Mouse (Mus musculus): ENCODE data around the gene Dscaml1. TPM values are rescaled to one million over a fixed set of nuclear protein-coding genes. Genes with fewer than 3 reads are reported as not detected.

Dscaml1 gene
- polyA plus RNA-seq, 1 experiment from 2014 or later = 0.06 TPM

- no peaks in the 10 kb centered on the region for H3K4me1 ChIP-seq (ENCODE audit: control insufficient read depth, insufficient read depth, low read length)
- no peak overlapping the region for H3K9ac ChIP-seq (replicated peaks; ENCODE audit: low read depth, low read length)
- ATAC-seq (ENCODE audit: insufficient number of reproducible peaks, insufficient read depth, low FRiP score, low read depth) = no peak
- no peaks in the 10 kb centered on the region for H3K27me3 ChIP-seq (ENCODE audit: control insufficient read depth, insufficient read depth, low read length)
- no peak overlapping the region for H3K4me2 ChIP-seq (replicated peaks; ENCODE audit: low read depth, low read length)
- no peaks in the 10 kb centered on the region for H3K36me3 ChIP-seq (ENCODE audit: control insufficient read depth, insufficient read depth, low read length)
- H3K27ac ChIP-seq (ENCODE audit: low read length) = no peak overlapping the region
- WGBS = 86% methylated on average over 7 of the region's 7 CpGs
- no peaks in the 10 kb centered on the region for H3K9me3 ChIP-seq (ENCODE audit: control insufficient read depth, low read depth, low read length)
- H3K4me3 ChIP-seq (ENCODE audit: low read depth, low read length) = no peak overlapping the region
Measured at GRCm38 (mm10) chr9:45587704-45588103, 161.3 kb downstream of the Dscaml1 start.

DNA sequence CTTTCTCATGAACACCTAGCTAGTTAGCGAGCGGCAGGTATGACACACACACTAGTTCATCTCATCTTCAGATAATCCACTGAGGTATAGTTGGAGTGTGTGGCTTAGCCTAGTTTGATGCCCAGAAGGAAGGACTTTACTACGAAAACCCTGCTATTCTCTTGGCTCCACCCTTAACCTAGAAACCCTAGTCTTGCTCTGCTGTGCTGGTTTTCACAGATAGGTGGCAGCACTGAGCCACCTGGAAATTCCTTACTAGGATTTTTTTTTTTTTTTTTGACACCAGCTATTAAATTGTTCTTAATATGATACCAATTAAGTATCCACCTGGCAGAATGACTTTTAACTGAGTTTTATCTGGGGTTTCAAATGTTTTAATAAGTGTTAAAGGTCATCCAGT, 163.4 kb downstream of the Dscaml1 start:
- Histone ChIP-seq H3K27ac (ENCODE audit: low read length) (no peak overlapping the region), H3K4me3 (ENCODE audit: low read depth, low read length) (no peak overlapping the region), H3K4me1 (ENCODE audit: control insufficient read depth, insufficient read depth, low read length) (no peaks in the 10 kb centered on the region), H3K27me3 (ENCODE audit: control insufficient read depth, insufficient read depth, low read length) (no peaks in the 10 kb centered on the region), H3K9me3 (ENCODE audit: control insufficient read depth, low read depth, low read length) (no peaks in the 10 kb centered on the region), H3K9ac (replicated peaks; ENCODE audit: low read depth, low read length) (no peak overlapping the region), H3K4me2 (replicated peaks; ENCODE audit: low read depth, low read length) (no peak overlapping the region), H3K36me3 (ENCODE audit: control insufficient read depth, insufficient read depth, low read length) (no peaks in the 10 kb centered on the region)
- WGBS = 75% methylated on average over 3 of the region's 3 CpGs
- no peak for ATAC-seq (ENCODE audit: insufficient number of reproducible peaks, insufficient read depth, low FRiP score, low read depth)

GRCm38 (mm10) chr9:45591061-45591460, 164.6 kb downstream of the Dscaml1 start:
- WGBS = 89% methylated on average over 2 of the region's 2 CpGs

GRCm38 (mm10) chr9:45592374-45592773, 165.9 kb downstream of the Dscaml1 start:
- H3K36me3 ChIP-seq (ENCODE audit: control insufficient read depth, insufficient read depth, low read length) = no peaks in the 10 kb centered on the region
- no peak overlapping the region for H3K4me2 ChIP-seq (replicated peaks; ENCODE audit: low read depth, low read length)
- H3K27ac ChIP-seq (ENCODE audit: low read length) = no peak overlapping the region
- no peak for ATAC-seq (ENCODE audit: insufficient number of reproducible peaks, insufficient read depth, low FRiP score, low read depth)
- no peaks in the 10 kb centered on the region for H3K9me3 ChIP-seq (ENCODE audit: control insufficient read depth, low read depth, low read length)
- no peaks in the 10 kb centered on the region for H3K4me1 ChIP-seq (ENCODE audit: control insufficient read depth, insufficient read depth, low read length)
- no peaks in the 10 kb centered on the region for H3K27me3 ChIP-seq (ENCODE audit: control insufficient read depth, insufficient read depth, low read length)
- H3K4me3 ChIP-seq (ENCODE audit: low read depth, low read length) = no peak overlapping the region
- H3K9ac ChIP-seq (replicated peaks; ENCODE audit: low read depth, low read length) = no peak overlapping the region
- WGBS = 85% methylated on average over 9 of the region's 9 CpGs

More at GRCm38 (mm10) chr9:45591061-45591460, 164.6 kb downstream of the Dscaml1 start:
- H3K27me3 ChIP-seq (ENCODE audit: control insufficient read depth, insufficient read depth, low read length) = no peaks in the 10 kb centered on the region
- no peak for ATAC-seq (ENCODE audit: insufficient number of reproducible peaks, insufficient read depth, low FRiP score, low read depth)
- no peaks in the 10 kb centered on the region for H3K9me3 ChIP-seq (ENCODE audit: control insufficient read depth, low read depth, low read length)
- no peak overlapping the region for H3K4me3 ChIP-seq (ENCODE audit: low read depth, low read length)
- no peak overlapping the region for H3K9ac ChIP-seq (replicated peaks; ENCODE audit: low read depth, low read length)
- H3K4me1 ChIP-seq (ENCODE audit: control insufficient read depth, insufficient read depth, low read length) = no peaks in the 10 kb centered on the region
- H3K27ac ChIP-seq (ENCODE audit: low read length) = no peak overlapping the region
- H3K36me3 ChIP-seq (ENCODE audit: control insufficient read depth, insufficient read depth, low read length) = no peaks in the 10 kb centered on the region
- H3K4me2 ChIP-seq (replicated peaks; ENCODE audit: low read depth, low read length) = no peak overlapping the region

- Histone ChIP-seq H3K9me3 (ENCODE audit: control insufficient read depth, low read depth, low read length) (no peaks in the 10 kb centered on the region), H3K4me3 (ENCODE audit: low read depth, low read length) (no peak overlapping the region), H3K9ac (replicated peaks; ENCODE audit: low read depth, low read length) (no peak overlapping the region), H3K36me3 (ENCODE audit: control insufficient read depth, insufficient read depth, low read length) (no peaks in the 10 kb centered on the region), H3K4me1 (ENCODE audit: control insufficient read depth, insufficient read depth, low read length) (no peaks in the 10 kb centered on the region), H3K27me3 (ENCODE audit: control insufficient read depth, insufficient read depth, low read length) (no peaks in the 10 kb centered on the region), H3K4me2 (replicated peaks; ENCODE audit: low read depth, low read length) (no peak overlapping the region), H3K27ac (ENCODE audit: low read length) (no peak overlapping the region)
- ATAC-seq (ENCODE audit: insufficient number of reproducible peaks, insufficient read depth, low FRiP score, low read depth) = no peak
- 72% methylated on average over 5 of the region's 5 CpGs for WGBS
Measured at GRCm38 (mm10) chr9:45598117-45598516, 171.7 kb downstream of the Dscaml1 start.

DNA sequence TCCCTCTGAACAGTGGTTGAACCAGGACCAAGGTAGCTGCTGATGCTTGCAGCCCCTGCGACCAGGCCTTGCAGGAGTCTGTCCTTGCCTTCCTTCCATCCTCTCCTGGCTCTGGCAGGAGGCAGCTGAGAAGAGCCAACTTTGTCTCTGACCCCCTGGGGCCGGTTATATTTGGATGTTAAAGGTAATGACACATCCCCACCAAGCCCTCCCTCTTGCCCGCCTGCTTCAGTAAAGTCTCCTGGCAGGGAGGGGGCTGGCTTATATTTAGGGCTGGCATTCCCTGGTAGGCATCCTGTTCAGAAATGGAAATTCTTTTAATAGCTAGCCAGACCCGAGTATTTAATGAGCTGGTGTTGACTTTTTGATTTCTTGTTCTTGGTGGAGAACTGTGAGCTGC, 172.9 kb downstream of the Dscaml1 start:
- ATAC-seq (ENCODE audit: insufficient number of reproducible peaks, insufficient read depth, low FRiP score, low read depth) = no peak
- Histone ChIP-seq H3K36me3 (ENCODE audit: control insufficient read depth, insufficient read depth, low read length) (no peaks in the 10 kb centered on the region), H3K27me3 (ENCODE audit: control insufficient read depth, insufficient read depth, low read length) (no peaks in the 10 kb centered on the region), H3K4me3 (ENCODE audit: low read depth, low read length) (no peak overlapping the region), H3K4me2 (replicated peaks; ENCODE audit: low read depth, low read length) (no peak overlapping the region), H3K4me1 (ENCODE audit: control insufficient read depth, insufficient read depth, low read length) (no peaks in the 10 kb centered on the region), H3K9ac (replicated peaks; ENCODE audit: low read depth, low read length) (no peak overlapping the region), H3K9me3 (ENCODE audit: control insufficient read depth, low read depth, low read length) (no peaks in the 10 kb centered on the region), H3K27ac (ENCODE audit: low read length) (no peak overlapping the region)
- 57% methylated on average over 4 of the region's 4 CpGs for WGBS

- H3K4me2 ChIP-seq (replicated peaks; ENCODE audit: low read depth, low read length) = no peak overlapping the region
- no peaks in the 10 kb centered on the region for H3K9me3 ChIP-seq (ENCODE audit: control insufficient read depth, low read depth, low read length)
- H3K27me3 ChIP-seq (ENCODE audit: control insufficient read depth, insufficient read depth, low read length) = no peaks in the 10 kb centered on the region
- H3K27ac ChIP-seq (ENCODE audit: low read length) = no peak overlapping the region
- no peaks in the 10 kb centered on the region for H3K4me1 ChIP-seq (ENCODE audit: control insufficient read depth, insufficient read depth, low read length)
- no peak overlapping the region for H3K4me3 ChIP-seq (ENCODE audit: low read depth, low read length)
- H3K36me3 ChIP-seq (ENCODE audit: control insufficient read depth, insufficient read depth, low read length) = no peaks in the 10 kb centered on the region
- H3K9ac ChIP-seq (replicated peaks; ENCODE audit: low read depth, low read length) = no peak overlapping the region
- no peak for ATAC-seq (ENCODE audit: insufficient number of reproducible peaks, insufficient read depth, low FRiP score, low read depth)
Measured at GRCm38 (mm10) chr9:45607337-45607736, 180.9 kb downstream of the Dscaml1 start.

DNA sequence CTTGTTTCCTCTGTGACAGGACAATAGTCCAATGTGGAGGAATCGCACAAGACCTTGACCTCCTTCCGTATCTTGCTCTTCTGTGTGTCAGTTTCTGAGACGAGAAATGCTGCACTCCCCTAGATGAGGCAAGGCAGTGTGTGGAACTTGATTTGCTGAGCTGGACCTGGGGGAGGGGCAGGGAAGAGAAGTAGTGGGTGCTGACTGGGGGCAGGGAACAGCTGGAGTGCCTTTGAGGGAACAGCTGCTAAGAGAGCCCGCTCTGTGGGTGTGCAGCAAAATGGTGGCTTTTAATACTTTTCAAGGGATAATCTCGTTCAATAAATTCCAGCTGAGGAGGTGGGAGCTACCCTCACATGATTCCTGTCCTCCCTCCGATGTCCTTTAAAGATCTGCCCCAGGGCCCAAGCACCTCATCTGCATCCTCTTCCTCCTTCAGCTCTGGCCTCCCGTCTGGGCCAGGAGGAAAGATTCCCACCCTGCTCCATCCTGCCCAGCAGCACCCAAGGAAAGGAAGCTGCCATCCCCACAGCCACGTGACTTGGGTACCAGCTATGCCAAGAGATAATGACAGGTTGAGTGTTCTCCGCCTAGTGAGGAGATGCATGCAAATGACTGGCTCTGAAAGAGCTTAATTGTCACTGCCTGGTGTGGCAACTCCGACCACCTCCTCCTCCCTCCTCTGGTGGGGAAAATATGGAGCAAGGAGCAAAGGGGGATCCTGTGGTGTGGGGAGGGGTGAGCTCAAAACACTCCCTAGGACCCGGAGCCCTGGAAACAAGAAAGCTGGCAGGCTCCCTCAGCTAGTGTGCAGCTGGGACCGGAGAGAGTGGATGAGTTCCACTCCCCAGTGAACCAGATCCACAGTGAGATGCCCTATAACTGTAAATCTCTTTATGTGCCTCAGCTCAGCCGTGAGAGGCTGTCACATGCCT, 181.9 kb downstream of the Dscaml1 start:
- ATAC-seq (ENCODE audit: insufficient number of reproducible peaks, insufficient read depth, low FRiP score, low read depth) = no peak
- H3K9me3 ChIP-seq (ENCODE audit: control insufficient read depth, low read depth, low read length) = no peaks in the 10 kb centered on the region
- 37% methylated on average over 13 of the region's 13 CpGs for WGBS

More for the DNA sequence above, 181.9 kb downstream of the Dscaml1 start:
- Histone ChIP-seq H3K4me1 (ENCODE audit: control insufficient read depth, insufficient read depth, low read length) (no peaks in the 10 kb centered on the region), H3K36me3 (ENCODE audit: control insufficient read depth, insufficient read depth, low read length) (no peaks in the 10 kb centered on the region), H3K27me3 (ENCODE audit: control insufficient read depth, insufficient read depth, low read length) (no peaks in the 10 kb centered on the region), H3K4me2 (replicated peaks; ENCODE audit: low read depth, low read length) (no peak overlapping the region), H3K9ac (replicated peaks; ENCODE audit: low read depth, low read length) (no peak overlapping the region), H3K4me3 (ENCODE audit: low read depth, low read length) (no peak overlapping the region), H3K27ac (ENCODE audit: low read length) (no peak overlapping the region)

All from stomach, embryonic 14.5 days (tissue).